Mouse (Mus musculus): ENCODE results near the gene Gmnn.
"Not testable (repeated sequence)": the region's sequence is repeated elsewhere in the genome, so short reads cannot be mapped to it uniquely, and the experiment has no call there.

The Gmnn gene

DNA sequence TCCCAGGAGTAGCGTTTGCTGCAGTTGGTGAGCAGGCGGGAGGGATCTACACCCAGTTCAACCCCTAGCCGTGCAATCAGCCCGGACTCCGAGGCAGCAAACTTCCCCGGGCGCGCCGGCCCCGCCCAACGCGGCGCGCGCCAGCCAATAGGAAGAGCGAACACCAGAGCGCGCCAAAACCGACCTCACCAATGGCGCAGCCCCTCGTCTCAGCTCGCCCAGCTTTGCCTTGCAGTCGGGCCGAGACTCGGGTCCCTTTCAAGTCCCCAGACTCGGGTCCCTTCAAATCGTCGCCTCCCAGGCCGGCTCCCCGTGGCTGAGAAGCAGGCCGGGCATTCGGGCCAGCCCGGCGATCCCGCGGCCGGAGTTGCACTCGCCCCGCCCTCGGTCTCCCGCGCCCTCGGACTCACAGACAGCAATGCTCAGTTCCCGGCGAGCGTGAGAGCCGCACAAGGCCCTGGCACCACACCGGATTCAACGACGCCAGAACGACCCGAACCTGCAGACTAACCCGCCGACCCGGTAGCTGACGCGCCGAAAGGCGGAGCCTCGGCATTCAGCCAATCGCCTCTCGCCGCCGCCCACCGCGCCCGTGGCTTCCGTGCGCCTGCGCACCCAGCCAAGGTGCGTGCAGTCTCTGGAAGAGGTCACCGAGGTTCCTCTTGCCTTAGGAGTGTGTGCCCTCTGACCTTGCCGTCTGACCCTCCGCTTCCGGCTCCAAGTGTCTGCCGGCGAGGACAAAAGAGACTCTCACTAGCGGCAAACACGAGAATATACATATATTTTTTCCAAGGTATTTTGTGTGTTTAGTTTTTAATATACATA, at the start of gene Gmnn:
Gene Gmnn, minus strand, starts transcription at position 521 of the 825 bp plus-strand sequence.
- DNase-seq (ENCODE audit: low spot score in 2 of 2), result peak; percentile 62 to 67

DNA sequence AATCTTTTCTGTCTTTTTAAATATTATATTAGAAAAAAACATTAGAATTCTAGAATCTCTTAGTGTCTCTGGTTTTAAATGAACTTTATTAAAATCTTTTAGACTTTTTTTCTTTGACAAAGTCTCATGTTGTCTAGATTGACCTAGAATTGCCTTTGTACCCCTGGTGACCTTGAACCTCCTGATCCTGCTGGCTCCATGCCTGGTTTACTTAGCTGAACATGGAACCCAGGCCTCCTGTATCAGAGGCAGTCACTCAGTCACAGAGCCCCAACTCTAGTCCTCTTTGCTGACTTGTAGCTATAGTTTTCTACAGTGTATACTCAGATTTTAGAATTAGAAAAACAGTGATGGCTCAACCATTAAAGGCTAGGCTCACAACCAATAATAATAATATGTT, 44.4 kb upstream of the Gmnn start:
- no peak for DNase-seq (ENCODE audit: low spot score in 2 of 2)

DNA sequence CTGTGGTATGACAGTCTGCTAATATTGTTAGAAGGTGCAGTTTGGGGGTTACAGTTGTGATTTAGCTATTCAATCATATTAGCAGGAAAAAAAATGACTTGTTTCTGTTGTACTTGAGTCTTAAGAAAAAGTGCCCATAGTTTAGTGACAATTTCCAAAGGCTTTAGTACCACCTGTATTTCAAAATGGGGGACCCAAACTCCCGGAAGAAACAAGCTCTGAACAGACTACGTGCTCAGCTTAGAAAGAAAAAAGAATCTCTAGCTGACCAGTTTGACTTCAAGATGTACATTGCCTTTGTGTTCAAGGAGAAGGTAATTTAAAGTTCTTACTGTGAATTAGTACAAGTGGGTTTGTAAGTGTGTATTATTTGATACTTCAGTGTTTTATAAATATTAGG, 41.5 kb upstream of the Gmnn start:
- DNase-seq (ENCODE audit: low spot score in 2 of 2), result no peak

DNA sequence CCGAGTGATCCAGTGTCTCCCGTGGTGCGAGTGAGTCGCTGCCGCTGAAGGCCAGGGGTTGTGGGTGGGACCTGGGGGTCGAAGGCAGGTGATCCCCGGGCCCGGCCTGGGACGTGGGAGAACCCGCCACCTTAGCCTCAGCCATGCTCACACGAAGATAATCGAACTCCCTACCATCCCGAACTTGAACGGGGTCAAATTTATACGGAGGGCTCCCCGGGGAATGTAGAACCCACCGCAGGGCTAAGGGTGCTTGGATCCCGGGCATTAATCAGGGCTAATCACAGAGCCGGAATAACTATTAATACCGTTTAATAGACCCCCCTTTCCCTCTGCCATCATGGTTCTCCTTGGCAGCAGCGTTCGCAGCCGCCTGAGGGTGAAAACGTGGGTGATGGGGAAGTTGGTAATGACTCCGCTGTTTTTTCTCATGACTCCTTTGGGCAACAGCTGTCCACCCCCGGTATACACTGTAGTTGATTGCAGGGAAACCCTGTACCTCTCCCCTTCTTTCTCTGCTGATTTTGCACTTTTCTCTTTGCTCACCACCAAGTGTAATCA, 40.5 kb upstream of the Gmnn start:
- DNase-seq (ENCODE audit: low spot score in 2 of 2), result peak in 1 of 2 experiments; percentile 14

DNA sequence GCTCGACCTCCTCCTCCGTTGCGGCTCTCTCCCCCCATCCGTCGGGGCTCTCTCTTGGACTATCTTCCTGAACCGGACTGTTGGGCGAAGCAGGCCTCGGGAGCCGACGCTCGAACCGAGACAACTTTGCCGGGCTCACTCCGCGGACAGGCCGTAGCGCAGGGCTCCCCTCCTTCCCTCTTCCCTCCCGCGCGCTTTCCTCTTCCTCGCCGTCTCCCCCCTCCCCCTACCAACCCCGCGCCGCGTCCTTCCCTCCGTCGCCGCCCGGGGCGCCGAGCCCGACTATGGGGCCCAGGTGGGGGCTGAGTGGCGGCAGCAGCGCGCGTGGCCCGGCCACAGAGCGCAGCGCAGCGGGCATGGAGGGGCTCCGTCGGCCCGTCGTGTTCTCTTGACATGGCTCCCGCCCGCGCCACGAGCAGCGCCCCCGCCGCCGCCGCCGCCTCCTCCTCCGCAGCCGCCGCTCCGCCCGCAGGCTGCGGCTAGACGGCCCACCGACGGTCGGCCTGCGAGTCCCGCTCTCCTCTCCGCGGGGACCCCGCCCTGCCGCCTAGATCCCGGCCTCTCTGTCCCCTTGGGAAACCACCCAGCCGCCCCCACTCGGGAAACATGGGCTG, 39.7 kb upstream of the Gmnn start, which contains the start of gene BC005537:
Gene BC005537, plus strand, starts transcription at position 350 of the 614 bp plus-strand sequence.
- no peak for DNase-seq (ENCODE audit: low spot score in 2 of 2)

DNA sequence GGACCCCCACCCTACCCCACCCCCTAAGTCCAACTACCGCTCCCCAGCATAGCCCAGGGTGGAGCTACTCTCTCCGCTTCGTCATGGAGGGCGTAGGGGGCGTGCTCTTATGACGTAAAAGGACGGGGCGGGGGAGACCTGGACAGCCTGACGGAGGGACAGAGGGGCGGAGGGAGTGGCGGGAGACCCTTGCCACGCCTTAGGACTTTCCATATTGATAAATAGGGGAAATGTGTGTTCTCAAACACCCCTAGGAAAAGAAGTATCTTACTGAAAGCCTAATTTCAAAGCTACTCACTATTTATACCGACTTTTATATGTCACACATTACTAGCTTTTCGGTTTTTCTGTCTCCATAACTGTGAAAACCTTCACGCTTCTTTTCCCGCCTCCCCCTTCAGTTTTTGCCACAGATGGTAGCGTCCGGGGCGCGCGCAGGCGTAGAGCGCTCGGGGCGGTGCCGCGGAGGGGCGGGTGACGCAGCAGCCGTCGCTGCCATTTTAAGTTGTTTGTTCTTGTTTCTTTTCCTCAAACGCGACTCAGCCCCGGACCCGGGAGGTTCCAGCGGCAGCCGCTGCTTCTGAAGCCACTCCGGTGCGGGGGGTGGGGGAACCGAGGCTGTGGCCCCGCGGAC, 39.1 kb upstream of the Gmnn start:
- peak; percentile 81 to 88 for DNase-seq (ENCODE audit: low spot score in 2 of 2)

DNA sequence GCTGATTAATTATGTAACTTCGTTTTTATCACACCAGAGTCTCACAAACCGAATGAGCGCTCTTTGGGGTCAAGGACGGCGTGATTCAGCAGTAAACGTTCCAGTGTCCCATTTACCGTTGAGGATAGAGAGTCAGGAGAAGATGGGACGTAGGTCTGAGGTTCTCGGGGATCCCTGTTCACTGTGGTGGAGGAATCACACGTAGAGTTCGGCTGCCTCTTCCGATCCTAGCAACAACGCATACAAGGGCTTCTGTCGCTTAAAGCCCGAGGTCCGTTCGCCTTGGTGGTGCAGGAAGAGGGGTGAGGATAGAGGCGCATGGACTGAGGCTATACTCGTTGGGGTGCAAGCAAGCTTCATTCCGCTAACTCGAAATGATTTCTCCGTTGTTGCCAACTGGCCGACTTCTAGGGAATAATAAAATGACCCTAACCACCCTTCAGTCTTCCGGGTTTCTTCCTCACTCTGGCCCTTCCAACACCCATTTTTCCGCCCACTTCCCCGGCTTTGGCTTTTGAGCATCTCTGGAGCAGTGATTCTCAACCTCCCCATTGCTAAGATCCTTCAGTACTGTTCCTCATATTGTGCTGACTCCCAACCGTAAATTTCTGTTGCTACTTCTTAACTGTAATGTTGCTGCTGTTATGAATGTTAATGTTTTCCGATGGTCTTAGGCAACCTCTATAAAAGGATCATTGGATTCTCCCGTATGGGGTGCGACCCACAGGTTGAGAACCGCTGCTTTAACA, 38.4 kb upstream of the Gmnn start:
- peak; percentile 31 to 36 for DNase-seq (ENCODE audit: low spot score in 2 of 2)

DNA sequence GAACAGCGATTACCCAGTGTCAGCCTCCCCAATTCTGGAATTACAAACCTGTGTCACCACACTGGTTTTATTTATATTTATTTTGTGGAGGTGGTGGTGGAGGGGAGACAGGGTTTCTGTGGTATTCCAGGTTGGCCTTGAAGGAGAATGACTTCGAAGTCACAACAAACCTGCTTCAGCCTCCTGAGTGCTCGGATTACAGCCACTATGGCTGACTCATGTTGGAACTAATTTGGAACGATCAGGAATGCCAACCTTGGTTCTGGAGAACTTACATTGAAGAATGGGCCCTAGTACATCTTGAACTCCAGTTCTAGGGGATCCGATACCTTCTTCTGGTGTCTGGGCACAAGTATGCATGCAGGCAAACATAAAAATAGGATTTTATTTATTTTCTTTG, 37.7 kb upstream of the Gmnn start:
- DNase-seq (ENCODE audit: low spot score in 2 of 2), result no peak

DNA sequence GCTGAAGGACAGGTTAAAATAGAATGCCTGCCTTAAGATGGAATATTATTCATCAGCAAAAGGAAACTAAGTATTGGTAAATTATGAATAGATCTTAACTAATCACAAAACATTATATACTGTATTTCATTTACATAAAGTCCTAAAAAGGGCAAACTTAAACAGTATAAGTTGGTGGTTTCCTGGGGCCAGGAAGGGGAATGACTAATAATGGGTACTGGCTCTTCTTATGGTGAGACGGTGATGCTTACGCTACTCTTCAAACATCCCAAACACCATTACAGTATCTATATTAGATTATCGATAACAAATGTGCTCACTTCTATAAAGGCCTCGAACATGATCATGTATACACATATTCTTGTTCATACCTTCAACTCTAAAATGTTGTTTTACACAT, 37.0 kb upstream of the Gmnn start:
- no peak for DNase-seq (ENCODE audit: low spot score in 2 of 2)

DNA sequence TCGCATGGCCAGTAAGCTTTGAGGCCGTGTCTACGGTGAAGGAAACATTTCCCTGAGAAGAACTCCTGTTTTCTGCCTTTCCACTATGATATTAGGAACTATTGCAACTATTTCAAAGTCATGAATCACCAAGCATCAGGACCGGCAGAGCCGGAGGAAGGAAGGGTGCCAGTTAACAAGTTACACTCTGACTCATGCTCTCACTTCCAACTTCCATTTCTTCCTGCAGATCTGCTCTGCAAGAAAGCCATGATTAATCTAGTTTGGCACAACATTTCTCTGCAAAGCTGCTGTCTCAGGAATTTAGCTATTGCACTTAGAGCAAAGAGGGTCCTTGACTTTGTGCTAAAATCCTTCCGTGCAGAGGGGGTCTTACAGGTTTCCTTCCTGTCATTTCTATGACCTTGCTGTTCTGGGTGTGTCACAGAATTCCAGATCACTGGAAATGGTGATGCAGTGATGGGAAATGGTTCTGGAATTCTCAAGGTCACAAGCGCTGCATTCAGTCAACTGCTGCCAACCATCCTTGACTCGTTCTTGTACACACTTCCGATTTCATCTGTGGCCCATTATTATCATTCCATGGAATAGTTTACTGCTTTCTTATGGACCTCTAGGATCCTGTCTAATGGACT, 30.8 kb upstream of the Gmnn start:
- DNase-seq (ENCODE audit: low spot score in 2 of 2), result no peak

DNA sequence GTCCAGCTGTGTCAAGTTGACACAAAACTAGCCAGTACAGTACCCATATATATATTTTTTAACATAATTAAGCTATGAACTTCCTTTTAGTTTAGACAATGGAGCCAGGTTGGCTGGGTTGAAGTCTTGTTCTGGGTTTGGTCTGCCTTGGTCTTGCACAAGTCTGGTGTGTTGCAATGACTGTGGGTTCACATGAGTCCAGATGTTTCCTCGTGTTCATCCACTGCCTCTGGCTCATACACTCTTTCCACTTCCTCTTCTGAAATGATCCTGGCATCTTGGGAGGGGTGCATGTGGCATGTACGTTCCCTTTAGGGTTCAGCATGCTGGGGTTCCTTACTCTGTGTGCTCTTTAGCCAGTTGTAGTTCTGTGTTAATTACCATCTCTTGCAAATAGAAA, 29.6 kb upstream of the Gmnn start:
- DNase-seq (ENCODE audit: low spot score in 2 of 2), result no peak

DNA sequence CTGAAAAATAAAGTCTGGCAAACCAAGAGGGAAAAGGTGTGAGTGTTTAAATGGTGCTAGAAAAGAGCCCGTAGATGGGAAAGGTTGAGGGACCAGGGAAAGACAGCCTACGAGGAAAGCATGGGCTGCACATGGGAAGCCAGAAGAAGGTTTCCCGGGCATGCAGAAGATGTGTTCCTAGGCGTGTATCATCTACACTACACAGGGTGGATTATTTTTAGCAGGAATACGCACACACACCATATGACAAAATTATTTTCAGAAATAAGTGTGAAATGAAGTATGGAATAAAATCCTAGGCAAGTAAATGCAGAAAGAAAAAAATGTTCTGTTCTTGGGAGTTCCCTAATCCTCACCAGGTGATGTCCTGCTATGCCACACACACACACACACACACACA, 25.8 kb upstream of the Gmnn start:
- DNase-seq (ENCODE audit: low spot score in 2 of 2), result no peak

DNA sequence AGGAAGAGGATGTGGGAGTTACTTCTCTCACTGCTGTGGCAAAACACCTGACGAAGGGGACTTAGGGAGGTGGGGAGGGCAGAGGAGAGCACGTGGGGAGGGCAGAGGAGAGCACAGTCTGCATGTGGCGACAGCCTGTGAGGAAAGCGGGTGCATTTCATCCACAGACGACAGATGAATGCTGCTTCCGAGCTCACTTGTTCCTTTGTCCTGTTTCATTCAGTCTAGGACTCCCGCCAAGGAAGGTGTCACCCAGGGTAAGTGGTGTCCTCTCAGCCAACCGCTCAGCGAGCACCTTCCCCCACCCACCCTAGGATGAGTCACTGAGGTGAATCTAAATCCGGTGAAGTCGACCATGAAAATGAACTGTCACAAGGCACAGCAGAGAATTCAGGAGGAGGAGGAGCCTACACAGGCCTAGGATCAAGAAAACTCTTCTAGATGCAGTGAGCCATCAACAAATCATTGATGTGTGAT, 24.3 kb upstream of the Gmnn start:
- DNase-seq (ENCODE audit: low spot score in 2 of 2), result no peak

DNA sequence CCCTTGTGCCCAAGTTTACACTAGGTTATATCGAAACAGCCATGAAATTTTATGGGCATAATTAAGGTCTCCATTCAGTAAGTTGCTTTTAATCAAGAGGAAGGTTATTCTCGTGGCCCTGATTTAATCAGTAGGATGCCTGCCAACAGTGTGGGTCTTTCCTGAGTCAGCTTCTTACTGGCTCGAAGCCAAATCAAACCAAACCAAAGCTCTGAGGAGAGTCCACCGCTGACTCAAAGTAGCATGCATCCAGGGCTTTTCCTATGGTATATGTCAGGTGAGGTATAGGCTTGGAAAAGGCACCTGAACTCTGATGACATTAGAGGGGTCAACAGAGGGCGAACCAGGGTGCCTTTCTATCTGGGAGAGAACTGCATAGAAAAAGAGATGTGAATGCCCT, 20.2 kb upstream of the Gmnn start:
- DNase-seq (ENCODE audit: low spot score in 2 of 2), result no peak

DNA sequence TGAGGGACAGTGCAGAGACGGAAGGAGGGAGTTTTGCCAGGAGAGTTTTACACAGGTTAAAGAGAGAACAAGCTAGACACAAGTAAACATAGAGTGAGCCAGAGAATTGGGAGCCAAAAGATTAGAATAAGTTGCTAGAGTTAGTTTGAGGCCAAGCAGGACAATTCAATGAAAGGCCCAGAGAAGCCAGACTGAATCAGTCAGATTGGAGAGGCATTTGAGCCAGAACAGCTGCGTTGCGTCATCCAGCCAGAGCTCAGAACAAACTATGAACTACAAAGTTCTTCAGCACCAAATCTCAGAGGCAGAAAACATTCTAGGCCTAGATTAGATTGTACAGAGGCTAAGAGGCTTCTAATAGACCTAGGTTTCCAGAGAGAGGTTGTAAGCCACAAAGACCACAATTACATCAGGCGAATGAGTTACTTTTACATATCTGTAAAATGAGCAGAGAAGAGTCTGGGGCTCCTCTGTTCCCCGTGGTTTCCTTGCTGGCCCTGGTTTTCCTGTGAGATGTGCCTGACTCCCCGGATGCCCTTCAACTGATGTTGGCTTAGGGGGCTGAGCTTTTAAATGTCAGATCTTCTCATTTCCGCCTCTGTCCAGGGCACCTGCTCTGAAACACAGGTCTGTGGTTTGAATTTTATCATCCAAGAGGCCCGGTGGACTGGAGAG, 17.1 kb upstream of the Gmnn start:
- DNase-seq (ENCODE audit: low spot score in 2 of 2), result no peak

DNA sequence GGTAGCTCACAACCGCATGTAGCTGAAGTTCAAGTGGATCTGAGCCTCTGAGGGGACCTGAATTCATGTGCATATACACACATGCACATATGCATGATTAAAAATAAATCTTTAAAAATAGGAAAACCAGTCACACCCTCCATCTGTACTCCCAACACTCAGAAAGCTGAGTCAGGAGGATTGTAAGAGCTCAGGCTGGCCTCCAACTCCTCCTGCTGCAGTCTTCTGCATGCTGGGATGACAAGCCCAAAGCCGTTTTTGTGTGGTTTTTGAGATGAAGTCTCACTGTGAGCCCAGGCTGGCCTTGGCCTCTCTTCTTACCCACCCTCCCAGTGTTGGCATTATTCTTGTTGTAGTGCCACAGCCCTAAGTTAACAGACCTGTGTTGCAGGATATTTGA, 16.3 kb upstream of the Gmnn start:
- no peak for DNase-seq (ENCODE audit: low spot score in 2 of 2)

DNA sequence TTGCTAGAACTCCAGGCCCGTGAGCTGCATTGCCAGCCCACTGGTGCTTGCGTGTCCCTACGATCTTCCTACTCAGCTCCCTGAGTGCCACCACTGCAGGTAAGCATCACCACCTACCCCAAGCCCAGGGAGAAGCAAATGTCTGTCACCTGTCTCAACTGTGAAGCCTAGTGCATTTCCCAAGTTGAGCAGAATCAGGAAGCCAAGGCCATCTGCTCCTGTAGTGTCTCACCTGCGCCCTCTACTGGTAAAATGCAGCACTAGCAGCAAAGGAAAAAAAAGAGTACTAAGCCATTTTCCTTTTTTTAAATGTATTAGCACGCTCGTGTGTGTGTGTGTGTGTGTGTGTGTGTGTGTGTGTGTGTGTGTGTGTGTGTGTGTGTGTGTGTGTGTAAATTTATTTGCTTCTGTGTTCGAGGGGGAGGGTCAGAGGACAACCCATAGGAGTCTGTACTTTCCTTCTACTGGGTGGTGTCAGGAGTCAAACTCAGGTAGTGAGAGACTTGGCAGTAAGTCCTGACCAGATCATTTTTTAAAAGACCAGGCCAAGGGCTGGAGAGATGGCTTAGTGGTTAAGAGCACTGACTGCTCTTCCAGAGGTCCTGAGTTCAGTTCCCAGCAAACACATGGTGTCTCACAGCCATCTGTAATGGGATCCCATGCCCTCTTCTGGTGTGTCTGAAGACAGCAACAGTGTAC, 14.6 kb upstream of the Gmnn start:
- DNase-seq (ENCODE audit: low spot score in 2 of 2), result no peak

DNA sequence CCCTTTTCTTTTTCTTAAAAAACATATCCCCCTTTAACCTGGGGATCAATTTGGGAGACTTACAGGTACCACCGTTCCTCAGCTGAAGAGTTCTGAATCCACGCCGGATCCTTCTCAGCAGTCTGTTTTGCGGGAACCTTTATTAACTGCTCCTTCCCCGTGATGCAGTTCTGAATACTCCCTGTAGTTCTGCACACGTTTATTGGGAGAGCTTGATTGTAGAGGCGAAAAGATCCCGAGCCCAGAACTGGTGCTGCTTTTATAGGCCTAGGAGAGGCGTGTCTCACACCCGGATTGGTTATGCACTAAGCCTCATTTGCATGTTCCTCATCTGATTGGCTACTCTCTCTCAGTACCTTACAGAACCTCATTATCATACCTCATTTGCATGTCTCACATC, 9.8 kb upstream of the Gmnn start:
- DNase-seq (ENCODE audit: low spot score in 2 of 2), result not testable (repeated sequence)

DNA sequence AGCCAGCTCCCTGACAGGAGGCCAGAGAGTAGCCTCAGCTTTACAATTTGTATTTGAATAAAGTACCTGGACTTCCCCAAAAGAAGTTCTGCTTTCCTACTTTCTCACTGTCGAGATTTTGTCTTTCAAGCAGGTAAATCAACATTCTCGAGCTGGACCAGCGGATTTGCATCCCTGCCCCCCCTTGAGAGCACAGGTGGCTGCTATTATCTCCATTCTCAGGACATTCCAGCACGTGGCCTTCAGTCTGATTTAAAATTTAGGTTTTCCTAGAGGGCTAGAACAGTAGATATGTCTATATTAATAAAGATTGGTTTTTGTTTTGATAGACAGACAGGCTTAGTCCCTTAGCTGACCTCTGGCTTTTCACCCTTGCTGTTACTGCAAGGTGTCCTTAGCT, 6.1 kb upstream of the Gmnn start:
- not testable (repeated sequence) for DNase-seq (ENCODE audit: low spot score in 2 of 2)

DNA sequence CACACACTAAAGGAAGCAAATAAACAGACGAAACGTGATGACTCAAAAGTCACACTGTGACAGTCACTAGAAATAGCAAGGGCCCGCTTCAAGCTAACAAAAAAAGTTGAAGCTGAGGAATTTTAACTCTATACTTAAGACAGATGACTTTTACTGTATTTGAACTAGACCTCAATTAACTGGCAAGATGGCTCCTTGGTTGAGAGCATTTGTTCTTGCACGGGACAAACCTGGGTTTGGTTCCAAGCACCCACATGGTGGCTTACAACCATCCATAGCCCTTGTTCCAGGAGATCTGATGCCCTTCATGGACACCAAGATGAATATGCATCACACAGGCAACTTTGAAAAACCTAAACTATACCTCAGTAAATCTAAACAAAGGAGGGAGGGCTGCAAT, 531 bp upstream of the Gmnn start:
- no peak for DNase-seq (ENCODE audit: low spot score in 2 of 2)
